Mouse (Mus musculus) forebrain, embryonic 10.5 days (tissue): Measurements from ENCODE around the gene Rccd1. TPM values are rescaled to one million over a fixed set of nuclear protein-coding genes. Genes with fewer than 3 reads are reported as not detected.

ENCODE experiments used
- DNase-seq: peaks from one replicate; pipeline ENCODE4 v3.0.0-alpha.2; 2017; ENCODE audit warnings: low spot score; ENCODE audit errors: extremely low spot score
- H3K27ac ChIP-seq: fragments of 300-500 bp; sonication (generic); 2 replicates; pipeline ENCODE4 v1.5.1; 2016; ENCODE audit warnings: mild to moderate bottlenecking
- H3K27me3 ChIP-seq: fragments of 300-500 bp; sonication (generic); 2 replicates; pipeline ENCODE4 v1.6.1; 2016; ENCODE audit warnings: mild to moderate bottlenecking; ENCODE audit not compliant: poor library complexity, severe bottlenecking
- H3K36me3 ChIP-seq: fragments of 300-500 bp; sonication (generic); replicated peaks from 2 replicates; pipeline ENCODE4 v1.6.1; 2016; ENCODE audit warnings: mild to moderate bottlenecking, moderate library complexity
- H3K4me1 ChIP-seq: fragments of 300-500 bp; sonication (generic); 2 replicates; pipeline ENCODE4 v1.6.1; 2016
- H3K4me3 ChIP-seq: fragments of 300-500 bp; sonication (generic); 2 replicates; pipeline ENCODE4 v1.5.1; 2016; ENCODE audit warnings: mild to moderate bottlenecking, moderate library complexity
- H3K9me3 ChIP-seq: fragments of 300-500 bp; sonication (generic); 2 replicates; pipeline ENCODE4 v1.6.1; 2016; ENCODE audit warnings: mild to moderate bottlenecking, moderate library complexity
- WGBS: fragments of 180-500 bp; shearing (Covaris S2); methylation state at CpG from one replicate; pipeline ENCODE4 v1.1.7; 2016; 5-methylcytosine and 5-hydroxymethylcytosine counted together
- polyA plus RNA-seq: library from polyadenylated mRNA; unstranded; fragments of >200 nt; fragmentation: Nextera tagmentation; extraction: Ambion mirVana; gene quantifications from 2 replicates; pipeline ENCODE4 v1.2.1, GENCODE M21; 2016

The Rccd1 gene
- polyA plus RNA-seq, 1 experiment from 2014 or later = 12.3 TPM

GRCm38 (mm10) chr7:80365759-80366158 lies 41.5 kb upstream of the Rccd1 start:
- no peak overlapping the region for H3K4me3 ChIP-seq
- H3K4me1 ChIP-seq = peaks cover 19% of the 10 kb centered on the region
- no peak overlapping the region for H3K27ac ChIP-seq
- 88% methylated on average over 2 of the region's 2 CpGs for WGBS
- no peaks in the 10 kb centered on the region for H3K9me3 ChIP-seq
- no peak for DNase-seq
- H3K36me3 ChIP-seq = peaks cover 79% of the 10 kb centered on the region
- H3K27me3 ChIP-seq = no peaks in the 10 kb centered on the region

GRCm38 (mm10) chr7:80360435-80360834 lies 36.2 kb upstream of the Rccd1 start:
- peaks cover 95% of the 10 kb centered on the region for H3K36me3 ChIP-seq

GRCm38 (mm10) chr7:80358039-80358438 lies 33.8 kb upstream of the Rccd1 start:
- 68% methylated on average over 4 of the region's 4 CpGs for WGBS
- H3K36me3 ChIP-seq = peaks cover 91% of the 10 kb centered on the region
- peaks cover 22% of the 10 kb centered on the region for H3K4me1 ChIP-seq
- DNase-seq = no peak
- H3K27ac ChIP-seq = no peak overlapping the region
- H3K27me3 ChIP-seq = no peaks in the 10 kb centered on the region
- H3K4me3 ChIP-seq = no peak overlapping the region
- no peaks in the 10 kb centered on the region for H3K9me3 ChIP-seq

More at GRCm38 (mm10) chr7:80360435-80360834, 36.2 kb upstream of the Rccd1 start:
- peaks cover 22% of the 10 kb centered on the region for H3K4me1 ChIP-seq
- H3K4me3 ChIP-seq = no peak overlapping the region
- no peaks in the 10 kb centered on the region for H3K27me3 ChIP-seq
- no peaks in the 10 kb centered on the region for H3K9me3 ChIP-seq
- H3K27ac ChIP-seq = no peak overlapping the region
- 88% methylated on average over 3 of the region's 3 CpGs for WGBS
- DNase-seq = no peak

GRCm38 (mm10) chr7:80357156-80357555 lies 32.9 kb upstream of the Rccd1 start:
- DNase-seq = peak; percentile 31
- 19% methylated on average over 8 of the region's 8 CpGs for WGBS
- peak overlapping the region; percentile 69 for H3K27ac ChIP-seq

GRCm38 (mm10) chr7:80356351-80356750 lies 32.1 kb upstream of the Rccd1 start:
- DNase-seq = no peak
- Histone ChIP-seq H3K27ac (peak overlapping the region; percentile 69), H3K4me3 (no peak overlapping the region), H3K27me3 (no peaks in the 10 kb centered on the region), H3K9me3 (no peaks in the 10 kb centered on the region), H3K4me1 (peaks cover 22% of the 10 kb centered on the region), H3K36me3 (peaks cover 90% of the 10 kb centered on the region)
- WGBS = 87% methylated on average over 13 of the region's 13 CpGs

More at GRCm38 (mm10) chr7:80357156-80357555, 32.9 kb upstream of the Rccd1 start:
- Histone ChIP-seq H3K27me3 (no peaks in the 10 kb centered on the region), H3K4me3 (no peak overlapping the region), H3K36me3 (peaks cover 91% of the 10 kb centered on the region), H3K4me1 (peaks cover 22% of the 10 kb centered on the region), H3K9me3 (no peaks in the 10 kb centered on the region)

- H3K9me3 ChIP-seq = no peaks in the 10 kb centered on the region
- DNase-seq = no peak
- H3K27ac ChIP-seq = no peak overlapping the region
- H3K4me3 ChIP-seq = no peak overlapping the region
- 91% methylated on average over 8 of the region's 8 CpGs for WGBS
- H3K4me1 ChIP-seq = peaks cover 22% of the 10 kb centered on the region
- H3K36me3 ChIP-seq = peaks cover 72% of the 10 kb centered on the region
- no peaks in the 10 kb centered on the region for H3K27me3 ChIP-seq
These were observed 28.7 kb upstream of the Rccd1 start for GRCm38 (mm10) chr7:80352920-80353319.

GRCm38 (mm10) chr7:80350808-80351207 lies 26.6 kb upstream of the Rccd1 start:
- Histone ChIP-seq H3K4me3 (no peak overlapping the region), H3K9me3 (0 out of 2 replicates have a peak, but pooled peaks cover 1% of the 10 kb centered on the region), H3K27ac (no peak overlapping the region), H3K36me3 (peaks cover 56% of the 10 kb centered on the region), H3K4me1 (peaks cover 13% of the 10 kb centered on the region), H3K27me3 (no peaks in the 10 kb centered on the region)
- 74% methylated on average over 2 of the region's 2 CpGs for WGBS
- DNase-seq = no peak

- Histone ChIP-seq H3K27ac (0 out of 2 replicates have a peak overlapping the region, but pooled peaks have one; percentile 25), H3K9me3 (peaks cover 7% of the 10 kb centered on the region; the same call in 1 of the 2 replicates)
- 76% methylated on average over 13 of the region's 13 CpGs for WGBS
These were observed 23.7 kb upstream of the Rccd1 start for GRCm38 (mm10) chr7:80347670-80348586.

GRCm38 (mm10) chr7:80346830-80347229 lies 22.6 kb upstream of the Rccd1 start:
- peaks cover 29% of the 10 kb centered on the region for H3K36me3 ChIP-seq
- H3K4me3 ChIP-seq = no peak overlapping the region
- H3K4me1 ChIP-seq = peaks cover 34% of the 10 kb centered on the region
- DNase-seq = no peak
- H3K9me3 ChIP-seq = peaks cover 7% of the 10 kb centered on the region; the same call in 1 of the 2 replicates
- H3K27ac ChIP-seq = no peak overlapping the region
- 95% methylated on average over 5 of the region's 5 CpGs for WGBS
- H3K27me3 ChIP-seq = peaks cover 6% of the 10 kb centered on the region

More at GRCm38 (mm10) chr7:80347670-80348586, 23.7 kb upstream of the Rccd1 start:
- Histone ChIP-seq H3K36me3 (peaks cover 39% of the 10 kb centered on the region), H3K4me1 (peaks cover 23% of the 10 kb centered on the region), H3K27me3 (no peaks in the 10 kb centered on the region), H3K4me3 (no peak overlapping the region)
- DNase-seq = no peak

- WGBS = 94% methylated on average over 9 of the region's 9 CpGs
- Histone ChIP-seq H3K4me3 (no peak overlapping the region), H3K27me3 (peaks cover 13% of the 10 kb centered on the region), H3K36me3 (peaks cover 23% of the 10 kb centered on the region), H3K27ac (no peak overlapping the region), H3K4me1 (peaks cover 40% of the 10 kb centered on the region), H3K9me3 (peaks cover 7% of the 10 kb centered on the region; the same call in 1 of the 2 replicates)
- DNase-seq = no peak
These were observed 21.9 kb upstream of the Rccd1 start for GRCm38 (mm10) chr7:80346173-80346572.

GRCm38 (mm10) chr7:80343270-80344018 lies 19.2 kb upstream of the Rccd1 start:
- peaks cover 64% of the 10 kb centered on the region for H3K4me1 ChIP-seq
- no peak for DNase-seq
- WGBS = 26% methylated on average over 19 of the region's 19 CpGs
- peaks cover 7% of the 10 kb centered on the region; the same call in 1 of the 2 replicates for H3K9me3 ChIP-seq
- peaks cover 15% of the 10 kb centered on the region for H3K27me3 ChIP-seq
- peak overlapping the region; percentile 67 for H3K4me3 ChIP-seq
- peak overlapping the region; percentile 90 for H3K27ac ChIP-seq
- H3K36me3 ChIP-seq = peaks cover 10% of the 10 kb centered on the region

- Histone ChIP-seq H3K27ac (peak within 1 kb of the TSS; percentile 90), H3K4me1 (peaks cover 65% of the 10 kb centered on the region), H3K27me3 (peaks cover 15% of the 10 kb centered on the region), H3K36me3 (peaks cover 12% of the 10 kb centered on the region), H3K4me3 (peak within 1 kb of the TSS; percentile 67), H3K9me3 (peaks cover 7% of the 10 kb centered on the region; the same call in 1 of the 2 replicates)
- DNase-seq = peak; percentile 92
- WGBS = 1% methylated on average over 25 of the region's 25 CpGs
These were observed 18.6 kb upstream of the Rccd1 start, which contains the start of gene Hddc3 for GRCm38 (mm10) chr7:80342858-80343257. Gene Hddc3 (plus strand): TSS chr7:80343104.
